Mouse (Mus musculus) stomach, postnatal 0 days (tissue): ENCODE measurements at regions not wholly inside any gene's neighbourhood (a gene's known extent, or its start where the extent isn't known, plus 50 kb on each side); places are given as distances from the start of the nearest gene placed in this dataset.

Source experiments
- ATAC-seq: fragments of 200-750 bp; cut with Nextera tagmentation; 2 replicates; pipeline ENCODE4 v1.8.0; 2017; ENCODE audit not compliant: low FRiP score, low TSS enrichment
- DNase-seq: peaks from one replicate; pipeline ENCODE4 v3.0.0-alpha.2; 2016; ENCODE audit warnings: low spot score
- H3K27ac ChIP-seq: fragments of 300-500 bp; sonication (generic); replicated peaks from 2 replicates; pipeline ENCODE4 v1.5.1; 2014; ENCODE audit warnings: mild to moderate bottlenecking, control low read depth
- H3K27me3 ChIP-seq: fragments of 300-500 bp; sonication (generic); 2 replicates; pipeline ENCODE4 v1.6.1; 2014; ENCODE audit warnings: low read length; ENCODE audit not compliant: control insufficient read depth, insufficient read depth
- H3K36me3 ChIP-seq: fragments of 300-500 bp; sonication (generic); 2 replicates; pipeline ENCODE4 v1.6.1; 2014; ENCODE audit warnings: low read length, mixed read lengths; ENCODE audit not compliant: control insufficient read depth, insufficient read depth
- H3K4me1 ChIP-seq: fragments of 300-500 bp; sonication (generic); replicated peaks from 2 replicates; pipeline ENCODE4 v1.6.1; 2014; ENCODE audit warnings: antibody characterized with exemption; ENCODE audit not compliant: control insufficient read depth, insufficient read depth
- H3K4me2 ChIP-seq: fragments of 300-500 bp; sonication (generic); replicated peaks from 2 replicates; pipeline ENCODE4 v1.6.1; 2014; ENCODE audit warnings: low read depth, mild to moderate bottlenecking, control low read depth, moderate library complexity
- H3K4me3 ChIP-seq: fragments of 300-500 bp; sonication (generic); 2 replicates; pipeline ENCODE4 v1.5.1; 2014; ENCODE audit warnings: low read depth, low read length, control low read depth
- H3K9ac ChIP-seq: fragments of 300-500 bp; sonication (generic); 2 replicates; pipeline ENCODE4 v1.6.1; 2014; ENCODE audit warnings: mild to moderate bottlenecking, low read length, control low read depth, mixed read lengths
- H3K9me3 ChIP-seq: fragments of 300-500 bp; sonication (generic); 2 replicates; pipeline ENCODE4 v1.6.1; 2016; ENCODE audit warnings: low read length; ENCODE audit not compliant: control insufficient read depth
- CTCF ChIP-seq: IDR thresholded peaks from 2 replicates; pipeline ENCODE4 v1.5.1; 2016; ENCODE audit warnings: antibody characterized with exemption, low read depth, mild to moderate bottlenecking, moderate library complexity
- EP300 ChIP-seq: optimal IDR thresholded peaks from 2 replicates; pipeline ENCODE3; 2016; ENCODE audit warnings: antibody characterized with exemption
- WGBS: fragments of 180-500 bp; shearing (Covaris S2); extraction: QIAGEN DNeasy Blood & Tissue Kit; methylation state at CpG from one replicate; pipeline ENCODE4 v1.1.7; 2014; 5-methylcytosine and 5-hydroxymethylcytosine counted together

- no peak for TF ChIP-seq CTCF
- H3K27me3 ChIP-seq, result no peaks in the 10 kb centered on the region
- DNase-seq (no peak), ATAC-seq (no peak)
- no peaks in the 10 kb centered on the region for H3K4me1 ChIP-seq
- no peaks in the 10 kb centered on the region for H3K9me3 ChIP-seq
- WGBS, result 70% methylated on average over 1 of the region's 1 CpGs
- H3K9ac ChIP-seq, result no peak overlapping the region
- H3K4me3 ChIP-seq, result no peak overlapping the region
- no peaks in the 10 kb centered on the region for H3K36me3 ChIP-seq
- no peak overlapping the region for H3K27ac ChIP-seq
- no peak overlapping the region for H3K4me2 ChIP-seq
These were observed 102.3 kb downstream of the Snx18 start for GRCm38 (mm10) chr13:113516102-113516501.

- Histone ChIP-seq H3K27ac (peak overlapping the region; percentile 56), H3K9me3 (no peaks in the 10 kb centered on the region), H3K4me3 (no peak overlapping the region), H3K9ac (no peak overlapping the region), H3K4me1 (no peaks in the 10 kb centered on the region), H3K36me3 (no peaks in the 10 kb centered on the region), H3K4me2 (no peak overlapping the region), H3K27me3 (no peaks in the 10 kb centered on the region)
- WGBS, result 39% methylated on average over 7 of the region's 7 CpGs
- ATAC-seq (no peak), DNase-seq (no peak)
- TF ChIP-seq EP300, result no peak
- TF ChIP-seq CTCF, result peak; percentile 35; the same call in 1 of the 2 replicates
These were observed 103.2 kb downstream of the Snx18 start for GRCm38 (mm10) chr13:113515162-113515600.

GRCm38 (mm10) chr13:113509403-113510185 is 108.8 kb downstream of the Snx18 start:
- ATAC-seq (peak; percentile 90), DNase-seq (peak; percentile 77)
- H3K9me3 ChIP-seq, result no peaks in the 10 kb centered on the region
- H3K4me3 ChIP-seq, result no peak overlapping the region
- no peak for TF ChIP-seq EP300
- H3K4me2 ChIP-seq, result no peak overlapping the region
- no peak overlapping the region for H3K9ac ChIP-seq
- WGBS, result 41% methylated on average over 10 of the region's 10 CpGs
- no peak overlapping the region for H3K27ac ChIP-seq
- H3K4me1 ChIP-seq, result no peaks in the 10 kb centered on the region
- H3K36me3 ChIP-seq, result no peaks in the 10 kb centered on the region
- H3K27me3 ChIP-seq, result no peaks in the 10 kb centered on the region

- TF ChIP-seq EP300 (no peak), CTCF (no peak)
- H3K9ac ChIP-seq, result no peak overlapping the region
- H3K27me3 ChIP-seq, result no peaks in the 10 kb centered on the region
- H3K4me1 ChIP-seq, result no peaks in the 10 kb centered on the region
- no peaks in the 10 kb centered on the region for H3K36me3 ChIP-seq
- DNase-seq (no peak), ATAC-seq (no peak)
- H3K9me3 ChIP-seq, result no peaks in the 10 kb centered on the region
- 82% methylated on average over 11 of the region's 11 CpGs for WGBS
- H3K4me2 ChIP-seq, result no peak overlapping the region
- no peak overlapping the region for H3K27ac ChIP-seq
- H3K4me3 ChIP-seq, result no peak overlapping the region
These were observed 110.1 kb downstream of the Snx18 start for GRCm38 (mm10) chr13:113508124-113508728.

- WGBS, result 78% methylated on average over 6 of the region's 6 CpGs
- Histone ChIP-seq H3K9ac (no peak overlapping the region), H3K27me3 (no peaks in the 10 kb centered on the region), H3K27ac (no peak overlapping the region), H3K9me3 (no peaks in the 10 kb centered on the region), H3K36me3 (no peaks in the 10 kb centered on the region), H3K4me2 (no peak overlapping the region), H3K4me1 (no peaks in the 10 kb centered on the region; the same call in 1 of the 2 replicates), H3K4me3 (no peak overlapping the region)
- TF ChIP-seq CTCF, result no peak
- TF ChIP-seq EP300, result no peak
- ATAC-seq (no peak), DNase-seq (no peak)
These were observed 115.8 kb downstream of the Snx18 start for GRCm38 (mm10) chr13:113502528-113502927.

GRCm38 (mm10) chr13:113502059-113502458 is 116.3 kb downstream of the Snx18 start:
- DNase-seq (no peak), ATAC-seq (no peak)
- Histone ChIP-seq H3K9ac (no peak overlapping the region), H3K27ac (no peak overlapping the region), H3K9me3 (no peaks in the 10 kb centered on the region), H3K4me3 (no peak overlapping the region), H3K36me3 (no peaks in the 10 kb centered on the region), H3K4me2 (no peak overlapping the region), H3K27me3 (no peaks in the 10 kb centered on the region), H3K4me1 (no peaks in the 10 kb centered on the region; the same call in 1 of the 2 replicates)
- TF ChIP-seq CTCF (no peak), EP300 (no peak)
- 53% methylated on average over 3 of the region's 3 CpGs for WGBS
